Mouse (Mus musculus) midbrain, embryonic 15.5 days (tissue): Measurements from ENCODE around the gene Fbxo24. TPM values are rescaled to one million over a fixed set of nuclear protein-coding genes. Genes with fewer than 3 reads are reported as not detected.

Experiments
- ATAC-seq: fragments of 200-750 bp; cut with Nextera tagmentation; replicated peaks from 2 replicates; pipeline ENCODE4 v1.8.0; 2017; ENCODE audit warnings: moderate TSS enrichment
- H3K27ac ChIP-seq: fragments of 300-500 bp; sonication (generic); 2 replicates; pipeline ENCODE4 v1.5.1; 2015; ENCODE audit warnings: mild to moderate bottlenecking, inconsistent platforms
- H3K27me3 ChIP-seq: fragments of 300-500 bp; sonication (generic); replicated peaks from 2 replicates; pipeline ENCODE4 v1.6.1; 2015; ENCODE audit warnings: inconsistent platforms
- H3K36me3 ChIP-seq: fragments of 300-500 bp; sonication (generic); replicated peaks from 2 replicates; pipeline ENCODE4 v1.6.1; 2015; ENCODE audit warnings: inconsistent platforms
- H3K4me1 ChIP-seq: fragments of 300-500 bp; sonication (generic); 2 replicates; pipeline ENCODE4 v1.6.1; 2015; ENCODE audit warnings: inconsistent platforms
- H3K4me2 ChIP-seq: fragments of 300-500 bp; sonication (generic); 2 replicates; pipeline ENCODE4 v1.6.1; 2015; ENCODE audit warnings: inconsistent platforms, mild to moderate bottlenecking, moderate library complexity
- H3K4me3 ChIP-seq: fragments of 300-500 bp; sonication (generic); 2 replicates; pipeline ENCODE4 v1.5.1; 2015; ENCODE audit warnings: mild to moderate bottlenecking, inconsistent platforms
- H3K9ac ChIP-seq: fragments of 300-500 bp; sonication (generic); 2 replicates; pipeline ENCODE4 v1.6.1; 2015; ENCODE audit warnings: mild to moderate bottlenecking, inconsistent platforms
- H3K9me3 ChIP-seq: fragments of 300-500 bp; sonication (generic); 2 replicates; pipeline ENCODE4 v1.6.1; 2016; ENCODE audit warnings: inconsistent platforms
- WGBS: fragments of 180-500 bp; shearing (Covaris S2); methylation state at CpG from one replicate; pipeline ENCODE4 v1.1.7; 2015; ENCODE audit warnings: mixed read lengths; 5-methylcytosine and 5-hydroxymethylcytosine counted together
- polyA plus RNA-seq: library from polyadenylated mRNA; unstranded; fragments of >200 nt; fragmentation: Nextera tagmentation; extraction: Ambion mirVana; gene quantifications from 2 replicates; pipeline ENCODE4 v1.2.1, GENCODE M21; 2015

Gene Fbxo24
- polyA plus RNA-seq, 1 experiment from 2014 or later, result 0.13 TPM

DNA sequence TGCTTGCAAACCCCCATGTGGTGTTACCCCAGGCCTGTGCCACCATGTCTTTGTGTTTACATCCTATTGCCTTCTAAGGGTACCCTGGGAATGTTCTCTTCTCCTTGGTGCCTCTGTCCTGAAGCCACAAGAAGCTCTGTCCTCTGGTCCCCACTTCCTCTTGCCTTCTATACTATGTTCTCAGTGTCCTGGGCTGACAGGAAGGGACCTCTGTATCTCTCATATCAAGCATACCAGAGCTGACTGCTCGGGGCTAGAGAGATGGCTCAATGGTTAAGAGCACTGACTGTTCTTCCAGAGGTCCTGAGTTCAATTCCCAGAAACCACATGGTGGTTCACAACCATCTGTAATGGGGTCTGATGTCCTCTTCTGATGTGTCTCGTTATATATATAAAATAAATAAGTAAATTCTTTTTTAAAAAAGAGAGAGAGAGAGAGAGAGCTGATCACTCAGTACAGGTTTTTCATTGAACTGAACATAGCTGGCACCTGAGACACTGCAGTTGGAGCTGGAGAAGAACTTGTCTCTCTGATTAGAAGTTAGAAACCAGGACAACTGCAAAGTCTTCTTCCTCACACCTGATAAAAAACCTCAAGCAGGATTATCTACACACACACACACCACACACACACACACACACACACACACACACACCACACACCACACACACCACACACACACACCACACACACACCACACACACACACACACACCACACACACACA lies 30.5 kb downstream of the Fbxo24 start:
- Histone ChIP-seq H3K27me3 (no peaks in the 10 kb centered on the region), H3K36me3 (0 out of 2 replicates have a peak, but pooled peaks cover 3% of the 10 kb centered on the region), H3K4me2 (no peak overlapping the region), H3K27ac (no peak overlapping the region), H3K4me3 (no peak overlapping the region), H3K4me1 (peaks cover 33% of the 10 kb centered on the region), H3K9me3 (no peaks in the 10 kb centered on the region), H3K9ac (no peak overlapping the region)
- 82% methylated on average over 2 of the region's 2 CpGs for WGBS
- ATAC-seq, result no peak

DNA sequence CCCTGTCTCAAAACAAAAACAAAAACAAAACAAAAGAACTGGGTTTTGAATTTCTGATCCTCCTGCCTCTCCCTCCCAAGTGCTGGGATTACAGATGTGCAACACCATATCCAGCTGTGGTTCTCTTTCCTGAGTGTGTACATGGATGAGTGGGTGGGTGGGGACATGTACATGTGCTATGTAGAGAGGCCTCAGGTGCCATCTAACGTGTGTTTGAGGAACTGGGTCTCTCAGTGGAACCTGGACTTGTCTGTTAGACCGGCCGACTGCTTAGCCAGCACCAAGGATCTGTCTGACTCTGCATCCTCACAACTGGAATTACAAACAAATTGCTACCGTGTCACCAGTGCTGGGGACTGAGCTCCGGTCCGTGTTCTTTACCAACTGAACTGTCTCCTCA lies 31.2 kb downstream of the Fbxo24 start:
- WGBS, result 96% methylated on average over 6 of the region's 6 CpGs

GRCm38 (mm10) chr5:137596601-137597261 lies 32.1 kb downstream of the Fbxo24 start:
- H3K9ac ChIP-seq, result no peak overlapping the region
- peak overlapping the region; percentile 30 for H3K4me2 ChIP-seq
- H3K4me1 ChIP-seq, result peaks cover 26% of the 10 kb centered on the region
- H3K36me3 ChIP-seq, result 0 out of 2 replicates have a peak, but pooled peaks cover 3% of the 10 kb centered on the region
- H3K27ac ChIP-seq, result no peak overlapping the region
- H3K27me3 ChIP-seq, result no peaks in the 10 kb centered on the region
- ATAC-seq, result no peak
- H3K9me3 ChIP-seq, result no peaks in the 10 kb centered on the region
- H3K4me3 ChIP-seq, result 0 out of 2 replicates have a peak overlapping the region, but pooled peaks have one; percentile 8
- WGBS, result 35% methylated on average over 28 of the region's 30 CpGs

More for the DNA sequence above, 31.2 kb downstream of the Fbxo24 start:
- ATAC-seq, result no peak
- Histone ChIP-seq H3K4me1 (peaks cover 31% of the 10 kb centered on the region), H3K27ac (no peak overlapping the region), H3K4me3 (no peak overlapping the region), H3K4me2 (no peak overlapping the region), H3K36me3 (0 out of 2 replicates have a peak, but pooled peaks cover 3% of the 10 kb centered on the region), H3K9me3 (no peaks in the 10 kb centered on the region), H3K9ac (no peak overlapping the region), H3K27me3 (no peaks in the 10 kb centered on the region)

GRCm38 (mm10) chr5:137595921-137596320 lies 32.9 kb downstream of the Fbxo24 start:
- Histone ChIP-seq H3K4me2 (no peak overlapping the region), H3K9me3 (no peaks in the 10 kb centered on the region), H3K4me3 (no peak overlapping the region), H3K4me1 (peaks cover 21% of the 10 kb centered on the region), H3K27me3 (no peaks in the 10 kb centered on the region), H3K36me3 (0 out of 2 replicates have a peak, but pooled peaks cover 3% of the 10 kb centered on the region), H3K27ac (no peak overlapping the region), H3K9ac (no peak overlapping the region)
- 63% methylated on average over 7 of the region's 7 CpGs for WGBS
- no peak for ATAC-seq

- H3K27ac ChIP-seq, result no peak overlapping the region
- H3K4me2 ChIP-seq, result no peak overlapping the region
- no peak overlapping the region for H3K4me3 ChIP-seq
- H3K36me3 ChIP-seq, result no peaks in the 10 kb centered on the region
- ATAC-seq, result no peak
- H3K27me3 ChIP-seq, result no peaks in the 10 kb centered on the region
- WGBS, result 78% methylated on average over 5 of the region's 5 CpGs
- no peak overlapping the region for H3K9ac ChIP-seq
- H3K4me1 ChIP-seq, result no peaks in the 10 kb centered on the region
- no peaks in the 10 kb centered on the region for H3K9me3 ChIP-seq
Measured at GRCm38 (mm10) chr5:137590507-137590906, 38.3 kb downstream of the Fbxo24 start.

GRCm38 (mm10) chr5:137584976-137585375 lies 43.8 kb downstream of the Fbxo24 start:
- H3K27ac ChIP-seq, result no peak overlapping the region
- H3K9ac ChIP-seq, result no peak overlapping the region
- no peak overlapping the region for H3K4me2 ChIP-seq
- 36% methylated on average over 8 of the region's 8 CpGs for WGBS
- ATAC-seq, result no peak
- no peaks in the 10 kb centered on the region for H3K9me3 ChIP-seq
- H3K4me3 ChIP-seq, result no peak overlapping the region
- H3K27me3 ChIP-seq, result no peaks in the 10 kb centered on the region
- H3K36me3 ChIP-seq, result no peaks in the 10 kb centered on the region
- H3K4me1 ChIP-seq, result peaks cover 16% of the 10 kb centered on the region

GRCm38 (mm10) chr5:137583670-137584169 lies 45.1 kb downstream of the Fbxo24 start:
- H3K4me1 ChIP-seq, result peaks cover 16% of the 10 kb centered on the region
- peak overlapping the region; percentile 58 for H3K9ac ChIP-seq
- H3K4me3 ChIP-seq, result peak overlapping the region; percentile 41
- 15% methylated on average over 27 of the region's 27 CpGs for WGBS
- H3K27me3 ChIP-seq, result no peaks in the 10 kb centered on the region
- peak overlapping the region; percentile 84 for H3K27ac ChIP-seq
- peak overlapping the region; percentile 64 for H3K4me2 ChIP-seq
- H3K36me3 ChIP-seq, result no peaks in the 10 kb centered on the region
- peak; percentile 90 for ATAC-seq
- H3K9me3 ChIP-seq, result no peaks in the 10 kb centered on the region

GRCm38 (mm10) chr5:137582702-137583101 lies 46.1 kb downstream of the Fbxo24 start:
- Histone ChIP-seq H3K4me2 (peak overlapping the region; percentile 64), H3K27me3 (no peaks in the 10 kb centered on the region), H3K9ac (peak overlapping the region; percentile 58), H3K36me3 (no peaks in the 10 kb centered on the region), H3K9me3 (no peaks in the 10 kb centered on the region), H3K4me1 (peaks cover 16% of the 10 kb centered on the region), H3K27ac (peak overlapping the region; percentile 84), H3K4me3 (peak overlapping the region; percentile 41)
- ATAC-seq, result 0 out of 2 replicates have a peak, but pooled peaks have one; percentile 20
- WGBS, result 43% methylated on average over 8 of the region's 8 CpGs

GRCm38 (mm10) chr5:137580246-137580645 lies 48.6 kb downstream of the Fbxo24 start:
- no peak overlapping the region for H3K4me3 ChIP-seq
- WGBS, result 85% methylated on average over 6 of the region's 6 CpGs
- H3K4me1 ChIP-seq, result peaks cover 16% of the 10 kb centered on the region
- no peaks in the 10 kb centered on the region for H3K9me3 ChIP-seq
- no peaks in the 10 kb centered on the region for H3K36me3 ChIP-seq
- ATAC-seq, result no peak
- no peaks in the 10 kb centered on the region for H3K27me3 ChIP-seq
- no peak overlapping the region for H3K27ac ChIP-seq
- H3K4me2 ChIP-seq, result no peak overlapping the region
- H3K9ac ChIP-seq, result no peak overlapping the region

DNA sequence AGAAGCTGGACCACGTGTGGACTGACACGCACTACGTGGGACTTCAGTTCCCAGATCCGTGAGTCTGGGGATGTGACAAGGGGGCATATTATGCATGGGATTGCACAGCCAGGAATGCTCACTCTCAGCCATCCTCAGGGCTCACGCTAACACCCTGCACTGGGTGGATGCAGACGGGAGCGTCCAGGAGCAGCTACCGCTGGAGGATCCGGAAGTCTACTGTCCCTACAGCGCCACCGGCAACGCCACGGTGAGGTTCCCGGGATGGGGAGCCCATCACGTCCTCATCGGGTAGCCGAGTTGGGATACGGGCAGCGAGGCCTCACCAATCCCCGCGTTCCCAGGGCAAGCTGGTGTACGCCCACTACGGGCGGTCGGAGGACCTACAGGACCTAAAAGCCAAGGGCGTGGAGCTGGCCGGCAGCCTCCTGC lies 54.3 kb downstream of the Fbxo24 start:
- H3K27ac ChIP-seq, result no peak overlapping the region
- H3K9ac ChIP-seq, result peak overlapping the region; percentile 20; the same call in 1 of the 2 replicates
- no peaks in the 10 kb centered on the region for H3K9me3 ChIP-seq
- no peak for ATAC-seq
- peak overlapping the region; percentile 31 for H3K4me3 ChIP-seq
- 0 out of 2 replicates have a peak, but pooled peaks cover 5% of the 10 kb centered on the region for H3K4me1 ChIP-seq
- 9% methylated on average over 27 of the region's 27 CpGs for WGBS
- no peaks in the 10 kb centered on the region for H3K36me3 ChIP-seq
- no peaks in the 10 kb centered on the region for H3K27me3 ChIP-seq
- peak overlapping the region; percentile 55 for H3K4me2 ChIP-seq

DNA sequence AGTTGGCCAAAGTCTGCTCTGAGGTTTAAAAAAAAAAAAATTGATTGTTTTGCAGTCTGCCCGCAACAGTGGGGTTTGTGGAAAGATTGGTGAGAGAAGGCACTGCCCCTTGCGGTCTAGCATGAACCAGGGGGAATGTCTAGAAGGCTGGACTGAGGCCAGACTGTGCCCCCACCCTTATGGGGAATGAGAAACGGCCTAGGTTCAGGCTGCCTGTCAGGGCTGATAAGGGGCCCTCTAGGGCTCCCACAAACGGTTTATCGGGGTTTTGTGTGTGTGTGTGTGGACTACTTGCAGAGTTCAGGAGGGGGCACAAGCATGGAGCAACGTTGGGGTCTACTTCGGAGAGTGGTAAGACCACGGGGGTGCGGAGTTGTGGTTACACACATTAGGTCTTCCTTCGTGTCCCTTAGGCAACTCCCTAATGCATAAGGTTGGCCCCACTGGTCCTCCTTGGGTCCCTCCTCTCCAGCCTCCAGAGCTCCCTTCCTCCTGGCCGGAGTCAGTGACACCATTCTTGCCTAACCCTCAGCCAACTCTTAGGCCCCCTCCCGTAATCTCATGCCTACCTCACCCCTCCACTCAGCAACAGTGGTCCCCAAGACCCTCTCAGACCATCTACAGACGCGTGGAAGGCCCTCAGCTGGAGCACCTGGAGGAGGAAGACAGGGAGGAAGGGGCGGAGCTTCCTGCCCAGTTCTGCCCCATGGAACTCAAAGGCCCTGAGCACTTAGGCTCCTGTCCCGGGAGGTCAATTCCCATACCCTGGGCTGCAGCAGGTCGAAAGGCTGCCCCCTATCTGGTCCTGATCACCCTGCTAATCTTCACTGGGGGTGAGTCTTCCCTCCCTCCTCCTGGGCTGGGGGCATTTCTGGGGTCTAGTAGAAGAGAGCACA lies 57.9 kb downstream of the Fbxo24 start:
- ATAC-seq, result no peak; the same call in 1 of the 2 replicates
- 84% methylated on average over 17 of the region's 17 CpGs for WGBS
- H3K36me3 ChIP-seq, result peaks cover 12% of the 10 kb centered on the region
- no peak overlapping the region for H3K27ac ChIP-seq
- no peak overlapping the region for H3K4me3 ChIP-seq
- no peaks in the 10 kb centered on the region for H3K27me3 ChIP-seq
- no peak overlapping the region for H3K4me2 ChIP-seq
- H3K4me1 ChIP-seq, result 0 out of 2 replicates have a peak, but pooled peaks cover 5% of the 10 kb centered on the region
- no peaks in the 10 kb centered on the region for H3K9me3 ChIP-seq
- no peak overlapping the region for H3K9ac ChIP-seq
